Mouse (Mus musculus) retina, embryonic 14.5 days (tissue): ENCODE measurements around the gene Rbm28.

ENCODE experiments used
- DNase-seq: peaks from one replicate; pipeline ENCODE4 v3.0.0-alpha.2; 2015; ENCODE audit warnings: low spot score

The Rbm28 gene

DNA sequence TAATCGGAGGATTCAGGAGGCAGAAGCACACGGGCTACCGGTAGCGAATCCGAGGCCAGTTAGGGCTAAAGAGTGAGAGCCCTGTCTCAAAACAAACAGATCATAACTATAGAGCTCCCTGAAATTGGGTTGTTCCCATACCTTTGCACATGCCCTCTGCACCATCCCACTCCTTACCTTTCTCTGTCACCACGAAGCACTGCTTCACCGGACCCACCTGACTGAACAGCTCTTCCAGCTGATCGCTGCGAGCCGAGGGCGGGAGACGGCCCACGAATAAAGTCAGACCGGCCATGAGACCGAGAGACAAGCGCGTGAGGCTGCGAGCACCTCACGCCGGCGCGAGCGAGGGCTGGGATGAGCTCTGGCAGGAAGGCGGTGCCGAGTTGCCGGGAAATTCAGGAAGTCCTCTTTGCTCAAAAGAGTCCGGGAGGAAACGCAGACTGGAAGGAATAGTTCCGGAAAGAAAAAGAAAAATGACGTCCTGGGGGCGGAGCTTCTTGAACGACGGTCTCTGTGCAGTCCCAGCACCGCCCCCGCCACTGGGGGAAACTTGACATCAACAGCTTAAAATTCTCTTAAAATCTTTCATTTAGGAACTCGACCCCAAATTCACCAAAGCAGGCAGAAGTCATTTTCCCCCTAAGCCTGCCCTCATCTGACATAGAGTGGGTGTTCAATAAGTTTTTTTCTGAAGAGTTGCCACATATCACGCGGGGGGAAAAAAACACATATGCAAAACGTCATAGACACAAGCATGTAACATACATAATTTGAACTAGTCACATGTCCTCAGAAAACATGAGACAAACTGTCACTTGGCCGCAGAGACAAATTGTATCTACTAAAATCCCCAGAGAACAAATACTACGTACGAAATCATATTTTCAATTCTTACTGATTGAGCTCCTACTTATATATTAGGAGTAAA, at the start of gene Rbm28:
TSS of gene Rbm28 (minus strand) at position 693 of the 931 bp plus-strand sequence.
- DNase-seq: peak; percentile 94

DNA sequence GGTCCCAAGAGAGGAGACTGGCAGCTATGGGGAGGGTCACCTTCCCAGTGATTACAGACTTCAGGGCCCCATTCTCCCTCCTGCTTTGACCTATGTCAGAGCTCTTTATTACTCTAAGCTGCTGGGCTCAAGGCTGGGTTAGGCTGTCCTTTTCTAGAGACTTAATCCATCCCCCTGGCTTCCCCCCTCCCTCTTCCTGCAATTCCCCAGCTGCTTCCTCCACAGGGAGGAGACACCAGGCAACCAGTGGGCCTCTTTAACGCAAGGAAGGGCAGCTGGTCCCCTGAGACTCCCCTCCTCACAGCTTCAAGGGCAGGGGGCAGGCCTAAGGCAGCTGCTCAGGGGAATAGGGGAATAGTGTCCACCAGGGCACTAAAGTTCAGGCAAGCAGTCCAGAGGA, 49.4 kb upstream of the Rbm28 start:
- peak; percentile 73 for DNase-seq

DNA sequence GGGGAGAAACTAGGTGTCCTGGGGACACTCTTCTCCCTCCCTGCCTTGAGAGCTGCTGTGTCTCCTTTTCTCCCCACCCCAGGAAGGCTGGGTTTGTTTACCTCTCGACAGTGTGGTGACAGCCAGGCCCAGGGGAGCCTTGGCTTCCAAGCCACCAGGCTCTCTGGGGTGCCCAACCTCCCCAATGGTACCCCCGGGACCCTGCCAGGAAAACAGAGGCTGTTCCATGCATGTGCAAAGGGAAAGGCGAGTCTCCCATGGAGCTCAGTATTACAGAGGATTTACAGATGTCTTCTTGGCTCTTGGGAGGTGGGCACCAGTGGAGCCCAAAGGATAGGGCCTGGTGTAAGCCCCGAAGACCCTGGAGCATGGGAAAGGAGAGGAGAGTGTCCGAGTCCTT, 48.6 kb upstream of the Rbm28 start:
- no peak for DNase-seq

DNA sequence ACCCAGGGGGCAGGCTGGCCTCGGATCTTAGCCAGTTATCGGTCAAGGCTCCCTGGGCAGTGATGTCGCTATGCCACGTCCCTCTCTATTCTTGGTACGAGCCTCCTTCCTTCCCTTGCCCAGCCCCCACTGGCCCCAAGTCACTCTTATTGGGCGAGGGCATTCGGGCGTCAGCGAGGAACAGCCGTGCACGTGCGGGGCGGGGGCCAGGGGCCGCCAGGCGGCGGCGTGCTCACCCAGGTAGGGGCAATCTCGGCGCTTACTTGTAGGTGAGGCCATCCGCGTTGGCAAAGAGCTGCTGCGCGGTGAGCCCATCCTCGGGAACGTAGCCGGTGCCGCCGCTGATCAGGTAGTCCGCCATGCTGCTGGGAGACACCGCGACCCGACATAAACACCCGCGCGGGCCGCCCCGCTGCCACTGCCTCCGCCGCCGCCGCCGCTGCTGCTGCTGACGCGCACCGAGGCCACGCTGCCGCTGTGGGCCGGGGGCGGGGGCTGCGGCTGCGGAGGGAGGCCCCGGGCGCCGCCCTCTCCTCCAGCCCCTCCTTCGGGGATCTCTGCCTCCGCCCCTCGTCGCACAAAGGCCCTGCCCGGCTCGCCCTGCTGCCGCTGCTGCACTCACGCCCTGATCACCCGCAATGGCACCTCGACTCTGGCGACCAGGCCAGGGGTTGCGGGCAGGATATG, 47.1 kb upstream of the Rbm28 start:
- peak; percentile 83 for DNase-seq

DNA sequence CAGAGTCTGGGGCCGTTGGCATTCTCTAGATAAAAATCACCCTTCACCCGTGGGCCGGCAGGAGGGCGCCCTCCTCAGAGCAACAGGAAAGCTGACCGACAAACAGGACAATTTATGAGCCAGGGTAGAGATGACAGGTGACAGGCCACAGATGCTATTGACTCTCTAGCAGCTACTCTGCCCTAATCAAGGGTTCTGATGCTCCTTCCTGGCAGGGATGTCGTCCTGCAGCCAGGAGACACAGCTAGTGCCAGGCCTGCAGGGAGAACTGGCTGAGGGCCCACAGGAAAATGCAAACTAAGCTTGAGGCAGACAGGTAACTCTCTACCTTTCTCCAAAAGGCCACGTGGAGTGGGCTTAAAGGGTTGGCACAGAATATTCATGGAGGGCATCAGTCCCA, 46.3 kb upstream of the Rbm28 start:
- no peak for DNase-seq

DNA sequence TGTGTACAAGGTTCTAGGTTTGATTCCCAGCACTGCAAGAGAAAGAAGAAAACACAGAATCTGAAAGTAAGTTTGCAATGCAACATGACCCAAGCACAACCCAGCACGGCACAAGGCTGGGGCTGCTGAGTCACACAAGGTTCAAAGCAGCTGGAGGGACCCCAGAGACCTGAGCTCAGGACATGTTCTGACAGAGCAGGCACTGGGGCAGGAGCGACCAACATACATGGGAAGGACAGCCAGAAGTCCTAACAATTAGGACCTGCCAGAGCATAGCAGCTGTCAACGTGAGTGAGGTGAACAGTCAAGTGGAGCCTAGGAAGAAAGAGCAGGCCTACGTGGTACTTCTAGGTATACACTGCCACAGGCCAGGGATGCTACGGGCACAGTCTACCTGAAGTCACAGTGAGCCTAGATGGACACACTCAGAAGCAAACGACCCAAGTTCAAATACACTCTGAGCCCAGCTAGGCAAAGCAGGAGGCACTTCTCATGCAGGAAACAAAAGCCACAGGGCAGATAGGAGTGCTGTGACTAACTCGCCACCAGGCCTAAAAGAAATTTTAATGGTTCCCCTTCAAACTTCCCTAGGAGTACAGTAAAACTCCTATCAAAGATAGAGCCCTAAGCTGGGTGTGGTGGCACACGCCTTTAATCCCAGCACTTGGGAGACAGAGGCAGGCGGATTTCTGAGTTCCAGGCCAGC, 45.6 kb upstream of the Rbm28 start:
- DNase-seq: no peak

DNA sequence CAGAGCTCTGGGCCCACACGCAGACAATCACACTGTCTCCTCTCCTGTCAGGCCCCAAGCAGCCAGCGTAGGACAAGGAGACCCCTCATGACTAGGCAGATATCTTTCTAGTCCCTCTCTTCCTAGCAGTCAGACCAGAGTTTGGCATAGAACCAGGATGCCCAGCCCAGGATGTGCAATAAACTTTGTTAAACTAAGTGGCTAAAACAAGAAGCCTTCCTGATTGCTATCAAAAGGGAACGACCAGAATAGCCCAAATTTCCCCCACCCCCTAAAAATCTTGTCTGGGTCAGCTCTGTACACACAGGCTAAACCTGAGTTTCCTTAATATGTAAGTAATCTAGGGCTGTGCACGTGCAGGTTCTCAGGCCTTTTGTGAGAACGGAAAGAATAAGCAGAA, 43.4 kb upstream of the Rbm28 start:
- no peak for DNase-seq

DNA sequence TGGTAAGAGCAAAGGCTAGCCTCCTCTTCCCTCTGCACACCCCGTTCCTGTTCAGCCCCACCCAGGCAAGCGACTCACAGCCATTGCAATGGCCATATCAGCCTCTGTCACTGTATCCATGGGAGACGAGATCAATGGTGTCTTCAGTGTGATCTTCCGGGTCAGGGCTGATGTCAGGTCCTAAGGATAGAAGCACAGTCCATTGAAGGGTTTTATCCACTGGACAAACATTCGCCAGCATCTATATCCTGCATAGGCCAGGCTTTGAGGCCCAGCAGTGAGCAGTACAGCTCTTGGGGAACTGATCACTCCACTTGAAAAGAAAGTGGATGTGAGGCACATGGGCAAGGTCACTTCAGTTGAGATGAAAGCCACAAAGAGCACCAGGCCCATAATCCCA, 42.2 kb upstream of the Rbm28 start:
- DNase-seq: no peak

DNA sequence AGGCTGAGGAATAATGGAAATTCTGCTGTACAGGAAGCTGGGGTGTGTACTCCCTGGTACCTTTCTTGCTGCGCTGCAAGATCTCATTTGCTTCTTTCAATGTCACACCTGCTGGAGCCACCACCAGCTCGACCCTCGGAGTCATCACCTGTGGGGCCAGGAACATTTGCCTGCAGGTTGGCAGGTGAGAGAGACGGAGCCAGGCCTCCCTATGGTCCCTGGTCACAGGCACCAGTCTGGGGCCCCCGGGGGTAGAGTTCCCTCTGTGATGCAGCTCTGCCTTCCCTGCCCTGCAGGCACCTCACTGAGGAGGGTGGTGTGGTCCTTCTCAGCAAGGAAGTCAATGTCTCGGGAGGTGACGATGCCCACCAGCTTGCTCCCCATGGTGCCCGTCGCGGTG, 41.2 kb upstream of the Rbm28 start:
- no peak for DNase-seq

DNA sequence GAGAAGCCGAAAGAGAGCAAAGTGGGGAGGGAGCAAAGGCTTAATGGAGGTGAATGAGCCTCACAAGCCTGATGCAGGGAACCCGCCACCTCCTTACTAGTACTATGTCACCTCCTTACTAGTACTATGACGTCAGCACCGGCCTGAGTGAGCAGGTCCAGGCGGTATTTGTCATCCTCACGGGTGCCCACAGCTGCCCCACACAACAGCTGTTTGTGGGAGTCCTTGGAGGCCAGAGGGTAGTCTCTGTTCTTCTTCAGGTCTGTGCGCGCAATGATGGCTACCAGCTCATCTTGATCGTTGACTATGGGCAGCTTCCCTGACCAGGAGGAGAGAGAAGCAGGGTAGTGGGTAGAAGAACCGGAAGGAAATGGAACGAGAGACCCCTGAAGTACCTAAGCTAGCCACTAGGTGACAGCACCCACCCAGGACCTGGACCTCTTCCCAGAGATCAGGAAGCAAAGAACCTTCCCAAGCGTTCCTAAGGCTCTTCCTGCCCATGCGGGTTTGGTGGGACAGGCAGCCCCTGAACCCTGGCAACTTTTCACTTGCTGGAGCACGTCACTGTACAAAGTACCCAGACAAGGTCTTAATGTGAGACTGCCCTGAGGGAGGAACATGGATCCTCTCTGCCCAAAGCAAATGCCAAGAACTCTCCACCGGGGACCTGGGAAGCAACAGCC, 40.3 kb upstream of the Rbm28 start:
- peak; percentile 87 for DNase-seq

DNA sequence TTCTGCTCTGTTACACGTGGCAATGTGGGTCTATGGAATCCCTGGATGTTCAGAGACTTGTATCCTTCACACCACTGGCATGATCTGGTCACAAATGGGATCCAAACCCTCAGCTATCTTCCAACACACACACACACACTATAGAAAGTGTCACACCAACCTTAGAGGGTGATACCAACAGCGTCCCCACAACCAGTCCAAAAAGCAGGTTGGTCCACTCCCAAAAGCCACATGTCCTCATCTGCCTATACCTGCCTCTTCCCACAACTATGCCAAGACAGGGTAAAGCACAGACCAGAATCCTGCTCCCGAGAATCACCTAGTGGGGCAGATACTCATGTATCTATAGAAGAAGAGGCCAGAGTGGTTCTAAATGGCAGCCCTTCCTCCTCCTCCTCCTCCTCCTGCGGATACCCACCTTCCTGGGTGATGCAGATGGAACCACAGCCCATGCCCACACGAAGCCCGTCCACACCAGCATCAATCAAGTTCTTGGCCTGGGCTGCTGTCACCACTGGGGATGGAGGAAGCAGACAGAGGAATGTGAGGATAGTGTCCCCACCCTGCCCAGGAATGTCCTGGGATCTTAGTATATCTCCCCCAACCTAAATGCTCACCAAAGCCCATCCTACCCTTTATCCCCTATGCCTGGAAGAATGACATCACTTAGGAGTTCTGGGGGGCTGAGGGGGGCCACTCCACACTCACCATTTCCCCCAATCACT, 39.2 kb upstream of the Rbm28 start:
- DNase-seq: no peak

DNA sequence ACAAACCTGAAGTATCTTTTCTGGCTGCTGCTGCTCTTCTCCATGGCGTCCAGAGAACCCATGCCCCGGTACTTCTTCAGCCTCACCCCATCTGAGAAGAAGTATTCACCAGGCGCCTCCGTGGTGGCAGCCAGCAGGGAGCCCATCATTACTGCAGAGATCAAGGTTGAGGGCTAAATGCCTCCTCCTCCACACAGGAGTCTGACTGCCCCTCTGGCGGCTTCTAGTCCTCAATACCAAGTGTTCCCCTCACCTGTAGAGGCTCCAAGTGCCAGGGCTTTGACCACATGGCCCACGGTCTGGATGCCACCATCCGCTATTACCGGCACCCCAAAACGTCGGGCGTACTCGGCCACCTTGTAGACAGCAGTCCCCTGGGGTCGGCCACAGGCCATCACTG, 38.3 kb upstream of the Rbm28 start:
- no peak for DNase-seq

DNA sequence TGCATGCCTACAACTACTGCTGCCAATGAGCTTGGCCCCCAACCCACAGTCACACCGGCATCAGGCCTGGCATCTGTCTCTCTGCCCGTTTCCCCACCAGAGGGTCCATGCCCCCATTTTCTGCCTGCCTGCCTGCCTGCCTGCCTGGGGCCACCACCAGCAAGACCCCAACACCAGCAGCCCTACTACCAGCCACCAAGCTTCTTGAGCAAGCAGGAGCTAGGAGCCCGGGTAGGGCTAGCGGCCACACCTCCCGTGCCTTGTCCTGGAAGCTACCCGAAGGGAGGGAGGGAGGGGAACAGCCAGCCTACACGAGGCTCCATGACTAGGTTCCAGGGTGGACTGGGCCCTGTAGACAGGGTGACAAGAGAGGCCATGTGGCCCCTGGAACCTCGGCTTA, 37.2 kb upstream of the Rbm28 start:
- DNase-seq: no peak

DNA sequence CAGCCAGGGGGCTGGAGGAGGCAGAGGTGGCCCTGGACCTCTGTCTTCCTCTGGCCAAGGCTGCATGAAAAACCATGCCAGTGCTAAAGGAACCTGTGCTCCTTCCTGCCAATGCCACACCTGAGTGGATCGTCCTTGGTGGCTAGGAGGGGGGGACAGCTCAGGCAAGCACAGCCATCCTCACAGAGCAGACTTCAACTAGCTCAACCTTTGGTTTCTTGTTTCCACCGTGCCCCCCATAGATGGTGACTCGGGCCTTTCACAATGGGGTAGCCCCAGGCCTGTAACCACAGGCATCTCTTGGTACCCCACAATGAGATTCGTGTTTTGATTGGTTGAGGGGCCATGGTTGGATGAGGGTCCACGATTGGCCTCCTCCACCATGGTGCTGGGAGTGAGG, 36.5 kb upstream of the Rbm28 start:
- no peak for DNase-seq

DNA sequence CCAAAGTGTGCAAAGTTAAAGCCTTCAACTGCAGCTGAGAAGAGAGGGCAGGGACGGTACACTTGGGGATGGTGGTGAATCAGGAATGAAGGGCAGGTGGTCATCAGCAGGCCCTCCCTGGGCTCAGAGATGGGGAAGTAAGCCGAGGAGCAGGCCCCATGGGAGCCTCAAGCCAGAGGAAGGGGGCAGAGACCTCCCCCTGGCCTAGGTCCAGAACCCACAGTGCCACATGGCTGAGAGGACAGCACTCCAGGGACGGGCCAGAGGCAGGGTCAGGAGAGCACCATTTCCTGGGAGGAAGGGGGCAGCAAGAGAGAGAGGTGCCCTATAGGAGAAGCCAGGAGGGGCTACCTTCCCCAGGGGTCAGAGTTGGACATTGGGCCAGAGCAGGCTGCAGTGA, 35.7 kb upstream of the Rbm28 start:
- DNase-seq: no peak

DNA sequence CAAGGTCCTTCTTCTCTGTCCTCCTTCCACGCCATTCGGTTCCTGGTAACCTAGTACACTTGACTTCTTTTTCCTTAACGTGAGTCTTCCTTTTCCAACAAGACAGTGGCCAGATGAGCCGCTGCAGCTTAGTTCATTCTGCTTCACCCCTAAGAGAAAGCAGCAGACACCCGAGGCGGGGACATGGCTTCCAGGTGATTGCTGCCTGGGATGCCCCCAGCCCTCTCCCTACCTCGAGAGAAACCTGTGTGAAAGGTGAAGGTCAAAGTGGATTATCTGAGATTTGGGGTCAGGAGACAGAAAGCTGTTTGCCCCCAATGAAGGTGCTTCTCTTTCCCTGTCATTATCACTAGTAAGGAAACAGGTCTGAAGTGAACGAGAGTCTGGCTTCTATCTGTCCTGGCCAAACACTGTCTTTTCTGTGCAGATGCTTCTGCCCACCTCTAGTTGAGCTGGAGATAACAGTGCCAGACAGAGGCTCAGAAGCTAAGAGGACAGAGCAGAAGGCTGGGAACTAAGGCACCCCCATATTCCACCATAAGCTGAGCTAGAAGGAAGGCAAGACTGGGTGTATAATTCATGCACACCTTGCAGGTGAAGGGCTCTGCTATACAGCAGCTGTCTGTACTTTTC, 34.5 kb upstream of the Rbm28 start:
- DNase-seq: no peak

DNA sequence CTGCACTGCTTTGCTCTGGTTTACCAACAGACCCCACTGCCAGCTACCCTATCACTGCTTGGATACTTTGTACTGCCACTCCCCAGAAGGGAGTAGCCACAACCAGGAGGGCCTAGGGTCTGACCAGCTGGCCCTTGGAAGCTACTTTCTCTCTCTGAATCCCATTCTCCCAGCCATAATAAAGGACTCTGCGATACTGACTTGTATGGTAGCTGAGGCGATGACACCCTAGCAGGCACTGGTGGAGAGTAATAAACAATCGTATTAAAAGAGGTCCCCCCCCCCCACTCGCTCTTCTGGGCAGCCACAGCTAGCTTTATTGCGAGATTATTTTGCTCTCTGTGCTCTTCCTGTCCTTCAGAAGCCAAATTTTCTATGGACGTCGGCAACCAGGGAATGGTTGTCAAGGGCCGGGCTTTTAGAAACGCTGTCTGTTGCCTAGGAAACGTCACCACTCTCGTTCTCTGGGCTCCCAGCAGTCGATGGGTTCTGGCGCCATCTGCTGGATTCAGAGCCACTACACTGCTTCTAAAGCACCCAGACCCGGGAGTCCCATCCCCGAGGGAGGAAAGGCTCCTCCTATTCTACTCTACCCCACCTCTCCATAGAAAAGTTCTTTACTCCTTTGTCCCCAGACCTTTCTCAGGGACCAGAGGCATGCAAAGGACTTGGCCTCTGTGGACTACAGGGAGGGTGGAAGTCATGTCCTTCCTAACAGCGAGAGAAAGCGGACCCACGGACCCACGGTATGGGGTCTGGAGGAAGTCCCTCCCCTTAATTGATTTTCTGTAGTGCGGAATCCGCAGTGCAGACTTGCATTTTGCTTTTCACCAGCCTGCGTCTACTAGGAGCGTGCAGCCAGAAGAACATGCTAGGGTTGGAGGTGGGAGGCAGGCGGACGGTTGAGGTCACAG, 33.8 kb upstream of the Rbm28 start:
- DNase-seq: peak; percentile 98

DNA sequence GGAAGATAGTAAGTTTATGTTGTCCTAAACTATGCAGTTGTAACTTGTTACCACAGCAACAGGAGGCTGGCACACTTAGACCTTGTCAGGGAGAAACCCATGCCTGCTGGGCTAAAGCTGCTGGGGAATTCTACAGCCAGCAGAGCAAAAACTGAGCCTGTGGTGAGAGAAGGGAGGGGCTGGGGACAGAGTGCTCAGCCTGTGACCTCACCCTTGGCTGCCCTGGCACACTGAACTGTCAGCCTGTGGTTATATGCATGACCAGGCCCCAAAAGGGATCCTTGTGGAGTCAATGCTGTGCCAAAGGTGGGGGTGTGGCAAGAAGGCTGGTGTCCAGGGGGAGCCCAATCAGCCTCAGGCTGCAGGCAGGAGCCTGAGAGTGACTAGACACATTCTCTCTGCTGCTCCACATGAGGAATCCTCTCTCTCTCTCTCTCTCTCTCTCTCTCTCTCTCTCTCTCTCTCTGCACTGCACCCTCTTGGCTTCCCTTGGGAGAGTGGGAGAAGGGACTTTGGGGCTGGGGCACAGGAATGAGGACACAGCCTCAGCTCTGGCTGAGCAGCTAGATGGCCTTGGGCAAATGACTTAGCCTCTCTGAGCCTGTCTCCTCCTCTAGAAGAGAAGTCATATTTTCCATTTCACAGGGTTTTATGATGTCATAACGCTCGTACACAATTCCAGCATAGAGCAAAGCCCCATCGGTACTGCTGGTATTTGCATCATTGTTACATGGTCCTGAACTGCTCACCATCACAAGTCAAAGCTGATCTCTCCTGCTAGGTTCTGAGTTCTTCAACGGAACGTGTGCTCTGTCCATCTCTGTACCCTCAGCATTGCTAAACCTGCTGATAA, 31.3 kb upstream of the Rbm28 start:
- DNase-seq: peak; percentile 73

DNA sequence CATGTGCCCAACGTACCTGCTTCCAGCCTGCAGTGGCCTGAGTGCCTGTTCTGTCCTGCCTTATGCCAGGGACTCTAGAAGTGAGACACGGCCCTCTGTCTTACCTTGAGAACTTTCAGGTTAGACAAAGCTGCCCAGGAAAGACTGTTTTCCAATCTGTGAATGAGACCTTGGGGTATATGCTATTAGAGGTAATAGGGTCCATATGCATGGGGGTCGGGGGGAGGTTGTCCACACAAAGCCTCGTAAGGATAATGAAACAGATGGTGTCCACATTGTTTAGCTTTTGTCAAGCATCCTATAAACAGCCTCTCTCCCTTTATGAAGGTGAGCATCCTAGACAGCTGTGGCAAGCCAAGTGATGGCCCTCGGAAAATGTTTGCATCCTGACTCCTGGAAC, 30.3 kb upstream of the Rbm28 start:
- no peak for DNase-seq
